Mouse (Mus musculus): ENCODE measurements at regions not wholly inside any gene's neighbourhood (a gene's known extent, or its start where the extent isn't known, plus 50 kb on each side); places are given as distances from the start of the nearest gene placed in this dataset.

- no peak for DNase-seq
These were observed 80.0 kb downstream of the Tbx4 start for GRCm38 (mm10) chr11:85966207-85966606.

GRCm38 (mm10) chr11:85970287-85970686 is 84.1 kb downstream of the Tbx4 start:
- DNase-seq: no peak

- peak; percentile 68 to 73 for DNase-seq
These were observed 86.2 kb downstream of the Tbx4 start for GRCm38 (mm10) chr11:85972385-85972784.

GRCm38 (mm10) chr11:85973736-85974135 is 87.5 kb downstream of the Tbx4 start:
- peak in 1 of 2 experiments; percentile 18 for DNase-seq

GRCm38 (mm10) chr11:85976693-85977434 is 90.6 kb downstream of the Tbx4 start:
- no peak for DNase-seq

GRCm38 (mm10) chr11:85980388-85980787 is 94.2 kb downstream of the Tbx4 start:
- no peak for DNase-seq

GRCm38 (mm10) chr11:85981561-85981960 is 95.3 kb downstream of the Tbx4 start:
- no peak for DNase-seq

- DNase-seq: no peak
These were observed 100.1 kb downstream of the Tbx4 start for GRCm38 (mm10) chr11:85986338-85986737.

- no peak for DNase-seq
These were observed 101.0 kb downstream of the Tbx4 start for GRCm38 (mm10) chr11:85987181-85987580.

- no peak for DNase-seq
These were observed 103.3 kb downstream of the Tbx4 start for GRCm38 (mm10) chr11:85989536-85989935.

- peak; percentile 54 to 61 for DNase-seq
These were observed 103.8 kb downstream of the Tbx4 start for GRCm38 (mm10) chr11:85989940-85990493.

- peak; percentile 54 to 64 for DNase-seq
These were observed 109.3 kb downstream of the Tbx4 start for GRCm38 (mm10) chr11:85995318-85996095.

- peak in 1 of 2 experiments; percentile 44 for DNase-seq
These were observed 110.5 kb downstream of the Tbx4 start for GRCm38 (mm10) chr11:85996686-85997085.

GRCm38 (mm10) chr11:86003341-86003740 is 117.1 kb downstream of the Tbx4 start:
- DNase-seq: no peak

GRCm38 (mm10) chr11:86005284-86005683 is 119.1 kb downstream of the Tbx4 start:
- DNase-seq: no peak

- no peak for DNase-seq
These were observed 119.8 kb downstream of the Tbx4 start for GRCm38 (mm10) chr11:86005899-86006445.

- DNase-seq: no peak
These were observed 120.6 kb downstream of the Tbx4 start for GRCm38 (mm10) chr11:86006859-86007258.
